ENCODE assay signal across 21 mouse cellular contexts in genomic region chr13:70836246-70836645, GRCm38 (mm10). TPM values are rescaled to one million over a fixed set of nuclear protein-coding genes. Genes with fewer than 3 reads are reported as not detected.
"Had no signal": no experiment of that assay in that cellular context is flagged by ENCODE, and none has a peak within 500 bp of the region (broad histone marks: within the 10 kb centered on the region; RNA-seq: fewer than 3 reads in every experiment).

No protein-coding gene starts in this region.

- H3K36me3 ChIP-seq: limb, embryonic 12.5 days; liver, embryonic 12.5 days; liver, embryonic 15.5 days; midbrain, embryonic 12.5 days; midbrain, embryonic 15.5 days; neural tube, embryonic 13.5 days had no signal

- H3K4me3 ChIP-seq: left cerebral cortex, adult 2 months; limb, embryonic 12.5 days; liver, embryonic 12.5 days; liver, embryonic 15.5 days; midbrain, embryonic 12.5 days; midbrain, embryonic 15.5 days; neural tube, embryonic 13.5 days had no signal

- H3K4me2 ChIP-seq: limb, embryonic 12.5 days; liver, embryonic 12.5 days; liver, embryonic 15.5 days; midbrain, embryonic 12.5 days; midbrain, embryonic 15.5 days; neural tube, embryonic 13.5 days had no signal

- H3K9ac ChIP-seq: limb, embryonic 12.5 days; liver, embryonic 12.5 days; liver, embryonic 15.5 days; midbrain, embryonic 12.5 days; midbrain, embryonic 15.5 days; neural tube, embryonic 13.5 days had no signal

- H3K9me3 ChIP-seq: limb, embryonic 12.5 days; liver, embryonic 12.5 days; liver, embryonic 15.5 days; midbrain, embryonic 12.5 days; midbrain, embryonic 15.5 days; neural tube, embryonic 13.5 days had no signal

- DNase-seq: kidney, postnatal 10 days; kidney, postnatal 36 days; layer of hippocampus, postnatal 36 days; liver; lung, adult 18-20 months; retina, postnatal 1 day; right cerebral cortex, postnatal 25 days; spleen, adult 18-20 months; thymus, adult 2 months; thymus, postnatal 14 days; thymus, postnatal 4 days had no signal

- ATAC-seq: liver, embryonic 12.5 days; midbrain, embryonic 15.5 days had no signal

- H3K4me1 ChIP-seq: liver, embryonic 15.5 days had no signal

- H3K27ac ChIP-seq: left cerebral cortex, adult 2 months; limb, embryonic 12.5 days; liver, embryonic 12.5 days; liver, embryonic 15.5 days; macrophage; midbrain, embryonic 12.5 days; midbrain, embryonic 15.5 days; neural tube, embryonic 13.5 days had no signal

RNA-seq across cellular contexts. Expression of gene Adamts16, which starts 5.4 kb away (rescaled TPM):
- total RNA-seq: megakaryocyte, adult 5-6 weeks; neutrophil, adult 5-6 weeks had no signal
- polyA plus RNA-seq: liver, embryonic 12.5 days; macrophage had no signal
